Mouse (Mus musculus) testis, postnatal 10 days (tissue): ENCODE results near the gene Cacna1a.

Source experiments
- DNase-seq: peaks from one replicate; pipeline ENCODE4 v3.0.0; 2021; ENCODE audit warnings: low spot score

The Cacna1a gene

GRCm38 (mm10) chr8:84689091-84689915 is 301.1 kb downstream of the Cacna1a start:
- peak; percentile 89 for DNase-seq
